Mouse (Mus musculus) hindbrain, postnatal 0 days (tissue): ENCODE data around the gene Ndrg3. TPM values are rescaled to one million over a fixed set of nuclear protein-coding genes. Genes with fewer than 3 reads are reported as not detected.
A peak's percentile ranks its signal among the peaks of the same experiment; 100 is the strongest.
"Not testable (repeated sequence)": the region's sequence is repeated elsewhere in the genome, so short reads cannot be mapped to it uniquely, and the experiment has no call there.

Experiments
- ATAC-seq: fragments of 200-750 bp; cut with Nextera tagmentation; 2 replicates; pipeline ENCODE4 v1.8.0; 2017; ENCODE audit warnings: mild to moderate bottlenecking, moderate TSS enrichment, moderate library complexity
- DNase-seq: peaks from one replicate; pipeline ENCODE4 v3.0.0-alpha.2; 2015; ENCODE audit warnings: low spot score
- H3K27ac ChIP-seq: fragments of 300-500 bp; sonication (generic); 2 replicates; pipeline ENCODE4 v1.5.1; 2014; ENCODE audit warnings: mild to moderate bottlenecking
- H3K27me3 ChIP-seq: fragments of 300-500 bp; sonication (generic); 2 replicates; pipeline ENCODE4 v1.6.1; 2014; ENCODE audit warnings: low read length, mixed read lengths; ENCODE audit not compliant: insufficient read depth
- H3K36me3 ChIP-seq: fragments of 300-500 bp; sonication (generic); 2 replicates; pipeline ENCODE4 v1.6.1; 2014; ENCODE audit warnings: low read length, mixed read lengths; ENCODE audit not compliant: insufficient read depth
- H3K4me1 ChIP-seq: fragments of 300-500 bp; sonication (generic); 2 replicates; pipeline ENCODE4 v1.6.1; 2014; ENCODE audit warnings: antibody characterized with exemption, low read length, mixed read lengths; ENCODE audit not compliant: insufficient read depth
- H3K4me2 ChIP-seq: fragments of 300-500 bp; sonication (generic); 2 replicates; pipeline ENCODE4 v1.6.1; 2014; ENCODE audit warnings: low read depth, mild to moderate bottlenecking, low read length, moderate library complexity, mixed read lengths
- H3K4me3 ChIP-seq: fragments of 300-500 bp; sonication (generic); 2 replicates; pipeline ENCODE4 v1.5.1; 2014; ENCODE audit warnings: low read length
- H3K9ac ChIP-seq: fragments of 300-500 bp; sonication (generic); replicated peaks from 2 replicates; pipeline ENCODE4 v1.6.1; 2014; ENCODE audit warnings: mild to moderate bottlenecking, low read length, moderate library complexity, mixed read lengths
- H3K9me3 ChIP-seq: fragments of 300-500 bp; sonication (generic); 2 replicates; pipeline ENCODE4 v1.6.1; 2016; ENCODE audit warnings: low read length, mixed read lengths
- CTCF ChIP-seq: IDR thresholded peaks from 2 replicates; pipeline ENCODE4 v1.5.1; 2016; ENCODE audit warnings: antibody characterized with exemption, control low read depth, low read depth
- WGBS: fragments of 180-500 bp; shearing (Covaris S2); extraction: QIAGEN DNeasy Blood & Tissue Kit; methylation state at CpG from one replicate; pipeline ENCODE4 v1.1.7; 2014; 5-methylcytosine and 5-hydroxymethylcytosine counted together
- polyA plus RNA-seq: library from polyadenylated mRNA; unstranded; fragments of >200 nt; fragmentation: Nextera tagmentation; extraction: Ambion mirVana; gene quantifications from 2 replicates; pipeline ENCODE4 v1.2.1, GENCODE M21; 2015
- total RNA-seq: library from RNA; depleted of rRNA; stranded (reverse); fragments of >200 nt; gene quantifications from 2 replicates; pipeline ENCODE4 v1.2.3, GENCODE M21; 2014

Gene Ndrg3
- total and polyA plus RNA-seq, 2 experiments from 2014 or later: 167 to 183 TPM

GRCm38 (mm10) chr2:156923057-156923456 lies 68.8 kb downstream of the Ndrg3 start:
- no peaks in the 10 kb centered on the region for H3K9me3 ChIP-seq
- no peak for ATAC-seq
- H3K27ac ChIP-seq: no peak overlapping the region
- no peaks in the 10 kb centered on the region for H3K27me3 ChIP-seq
- H3K9ac ChIP-seq: no peak overlapping the region
- H3K4me1 ChIP-seq: no peaks in the 10 kb centered on the region
- no peak overlapping the region for H3K4me2 ChIP-seq
- DNase-seq: no peak
- no peak for TF ChIP-seq CTCF
- H3K36me3 ChIP-seq: 0 out of 2 replicates have a peak, but pooled peaks cover 8% of the 10 kb centered on the region
- no peak overlapping the region for H3K4me3 ChIP-seq
- 80% methylated on average over 5 of the region's 5 CpGs for WGBS

- 67% methylated on average over 2 of the region's 2 CpGs for WGBS
- Histone ChIP-seq H3K4me1 (no peaks in the 10 kb centered on the region), H3K27ac (no peak overlapping the region), H3K4me3 (no peak overlapping the region), H3K4me2 (no peak overlapping the region), H3K9ac (no peak overlapping the region), H3K9me3 (no peaks in the 10 kb centered on the region), H3K27me3 (no peaks in the 10 kb centered on the region), H3K36me3 (no peaks in the 10 kb centered on the region)
- no peak for TF ChIP-seq CTCF
- DNase-seq (no peak), ATAC-seq (no peak)
These were observed 72.1 kb downstream of the Ndrg3 start for GRCm38 (mm10) chr2:156919796-156920195.

- 93% methylated on average over 11 of the region's 11 CpGs for WGBS
- H3K27ac ChIP-seq, ATAC-seq, H3K4me1 ChIP-seq, H3K27me3 ChIP-seq, DNase-seq, H3K9ac ChIP-seq, H3K9me3 ChIP-seq, H3K4me2 ChIP-seq, H3K36me3 ChIP-seq, H3K4me3 ChIP-seq: not testable (repeated sequence)
These were observed 72.7 kb downstream of the Ndrg3 start for GRCm38 (mm10) chr2:156919191-156919590.

- no peaks in the 10 kb centered on the region for H3K9me3 ChIP-seq
- no peak overlapping the region for H3K4me2 ChIP-seq
- ATAC-seq: no peak
- no peak for TF ChIP-seq CTCF
- 71% methylated on average over 4 of the region's 4 CpGs for WGBS
- no peak overlapping the region for H3K9ac ChIP-seq
- H3K27ac ChIP-seq: no peak overlapping the region
- H3K4me1 ChIP-seq: no peaks in the 10 kb centered on the region
- no peaks in the 10 kb centered on the region for H3K36me3 ChIP-seq
- no peak for DNase-seq
- no peaks in the 10 kb centered on the region for H3K27me3 ChIP-seq
- no peak overlapping the region for H3K4me3 ChIP-seq
These were observed 73.3 kb downstream of the Ndrg3 start for GRCm38 (mm10) chr2:156918562-156918961.

GRCm38 (mm10) chr2:156916419-156917125 lies 75.3 kb downstream of the Ndrg3 start:
- Histone ChIP-seq H3K4me1 (no peaks in the 10 kb centered on the region; the same call in 1 of the 2 replicates), H3K36me3 (no peaks in the 10 kb centered on the region), H3K4me2 (no peak overlapping the region), H3K9ac (no peak overlapping the region), H3K4me3 (no peak overlapping the region), H3K9me3 (no peaks in the 10 kb centered on the region), H3K27me3 (no peaks in the 10 kb centered on the region), H3K27ac (no peak overlapping the region)
- no peak for TF ChIP-seq CTCF
- 76% methylated on average over 3 of the region's 3 CpGs for WGBS
- ATAC-seq: no peak
- DNase-seq: no peak

GRCm38 (mm10) chr2:156915559-156915958 lies 76.3 kb downstream of the Ndrg3 start:
- WGBS: 87% methylated on average over 3 of the region's 3 CpGs
- Histone ChIP-seq H3K27me3 (no peaks in the 10 kb centered on the region), H3K4me3 (no peak overlapping the region), H3K9ac (no peak overlapping the region), H3K4me2 (no peak overlapping the region), H3K4me1 (no peaks in the 10 kb centered on the region; the same call in 1 of the 2 replicates), H3K9me3 (no peaks in the 10 kb centered on the region), H3K27ac (no peak overlapping the region), H3K36me3 (no peaks in the 10 kb centered on the region)
- no peak for TF ChIP-seq CTCF
- ATAC-seq (no peak), DNase-seq (no peak)

GRCm38 (mm10) chr2:156913191-156913590 lies 78.7 kb downstream of the Ndrg3 start:
- Histone ChIP-seq H3K27me3 (no peaks in the 10 kb centered on the region), H3K4me2 (no peak overlapping the region), H3K4me1 (no peaks in the 10 kb centered on the region; the same call in 1 of the 2 replicates), H3K27ac (no peak overlapping the region), H3K9me3 (no peaks in the 10 kb centered on the region), H3K4me3 (no peak overlapping the region), H3K9ac (no peak overlapping the region), H3K36me3 (no peaks in the 10 kb centered on the region)
- WGBS: 54% methylated on average over 5 of the region's 5 CpGs
- DNase-seq (peak; percentile 68), ATAC-seq (no peak)
- no peak for TF ChIP-seq CTCF

GRCm38 (mm10) chr2:156905931-156906330 lies 85.9 kb downstream of the Ndrg3 start:
- H3K4me2 ChIP-seq, DNase-seq, H3K27ac ChIP-seq, H3K9ac ChIP-seq, H3K36me3 ChIP-seq, H3K4me1 ChIP-seq, H3K4me3 ChIP-seq, H3K9me3 ChIP-seq, H3K27me3 ChIP-seq: not testable (repeated sequence)
- peak; percentile 40; the same call in 1 of the 2 replicates for ATAC-seq
- WGBS: 35% methylated on average over 4 of the region's 4 CpGs
